Mouse (Mus musculus) spleen, adult 2 months (tissue): ENCODE measurements at regions not wholly inside any gene's neighbourhood (a gene's known extent, or its start where the extent isn't known, plus 50 kb on each side); places are given as distances from the start of the nearest gene placed in this dataset.

Experiments
- DNase-seq, 2 experiments: peaks; one replicate each; pipeline versions ENCODE4 v3.0.0 to v3.0.0-alpha.2; 2012 to 2021; ENCODE audit warnings: low spot score in 2 of 2, low read depth in 1 of 2
- H3K27ac ChIP-seq: fragments of 200-500 bp; 2 replicates; pipeline ENCODE4 v1.5.1; 2012; ENCODE audit warnings: low read length, inconsistent platforms; ENCODE audit not compliant: insufficient read depth
- H3K27me3 ChIP-seq: fragments of 200-500 bp; 2 replicates; pipeline ENCODE4 v1.6.1; 2012; ENCODE audit warnings: mild to moderate bottlenecking, moderate library complexity, low read length, inconsistent platforms; ENCODE audit not compliant: control insufficient read depth, insufficient read depth
- H3K36me3 ChIP-seq: fragments of 200-500 bp; 2 replicates; pipeline ENCODE4 v1.6.1; 2012; ENCODE audit warnings: mild to moderate bottlenecking, low read length, inconsistent platforms; ENCODE audit not compliant: control insufficient read depth, insufficient read depth
- H3K4me1 ChIP-seq: fragments of 200-500 bp; 2 replicates; pipeline ENCODE4 v1.6.1; 2011; ENCODE audit warnings: inconsistent platforms; ENCODE audit not compliant: control insufficient read depth, insufficient read depth, insufficient read length
- H3K4me3 ChIP-seq: fragments of 200-500 bp; 2 replicates; pipeline ENCODE4 v1.5.1; 2011; ENCODE audit warnings: mild to moderate bottlenecking, inconsistent platforms; ENCODE audit not compliant: insufficient read depth, insufficient read length; ENCODE audit errors: extremely low read depth
- CTCF ChIP-seq: fragments of 200-500 bp; IDR thresholded peaks from 2 replicates; pipeline ENCODE4 v1.5.1; 2011; ENCODE audit warnings: mild to moderate bottlenecking, inconsistent platforms; ENCODE audit not compliant: insufficient read depth, insufficient read length, insufficient replicate concordance; ENCODE audit errors: extremely low read depth
- POLR2A ChIP-seq: fragments of 200-500 bp; IDR thresholded peaks from 2 replicates; pipeline ENCODE4 v1.6.1; 2011; ENCODE audit warnings: low read depth, low read length, inconsistent platforms
- WGBS: fragments of 180-500 bp; shearing (Covaris S2); methylation state at CpG from one replicate; pipeline ENCODE4 v1.1.7; 2018; 5-methylcytosine and 5-hydroxymethylcytosine counted together

DNA sequence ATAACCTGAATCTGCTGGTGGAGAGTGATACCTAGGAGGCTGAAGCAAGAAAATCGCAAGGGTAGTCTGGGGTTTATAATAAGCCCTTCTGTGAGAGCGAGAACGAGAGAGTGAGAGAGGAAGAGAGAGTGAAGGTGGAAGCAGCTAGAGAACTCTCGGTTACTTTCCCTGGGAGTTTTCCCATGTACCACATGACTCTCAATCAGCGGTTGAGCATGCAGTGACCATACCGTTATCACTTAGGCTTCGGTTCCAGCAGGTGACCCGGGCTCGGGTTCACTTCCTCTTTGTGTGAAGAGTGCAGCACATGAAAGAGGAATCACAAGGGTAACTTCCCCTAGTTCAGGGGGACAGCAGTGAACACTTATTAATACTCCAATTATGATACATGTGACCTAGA lies 61.2 kb upstream of the Zc3h12c start:
- H3K4me1 ChIP-seq = peaks cover 17% of the 10 kb centered on the region; the same call in 1 of the 2 replicates
- TF ChIP-seq CTCF = no peak
- no peak for TF ChIP-seq POLR2A
- peak; percentile 74 to 82 for DNase-seq
- H3K27ac ChIP-seq = no peak overlapping the region
- H3K36me3 ChIP-seq = no peaks in the 10 kb centered on the region
- WGBS = 6% methylated on average over 9 of the region's 9 CpGs
- H3K27me3 ChIP-seq = no peaks in the 10 kb centered on the region
- H3K4me3 ChIP-seq = no peak overlapping the region

DNA sequence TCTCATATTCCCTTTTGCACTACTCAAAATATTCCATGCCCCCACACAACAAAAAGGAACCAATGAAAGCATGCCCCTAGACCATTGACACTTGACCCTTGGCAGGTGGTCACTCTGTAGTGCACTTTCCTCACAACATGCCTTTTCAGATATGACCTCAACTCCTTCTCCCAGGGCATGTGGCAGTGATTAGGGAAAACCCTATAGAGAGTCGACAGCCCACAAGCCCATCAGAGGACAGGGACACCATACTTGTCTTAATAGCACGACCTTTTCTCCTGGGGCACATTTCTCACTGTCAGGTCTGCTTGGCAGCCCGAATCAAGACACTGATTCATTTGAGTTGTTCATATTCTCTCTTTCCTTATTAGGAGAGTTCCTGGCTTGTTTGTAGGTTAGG lies 57.3 kb upstream of the Zc3h12c start:
- TF ChIP-seq CTCF (no peak), POLR2A (no peak)
- Histone ChIP-seq H3K4me3 (no peak overlapping the region), H3K27me3 (no peaks in the 10 kb centered on the region), H3K27ac (no peak overlapping the region), H3K4me1 (peaks cover 13% of the 10 kb centered on the region; the same call in 1 of the 2 replicates), H3K36me3 (no peaks in the 10 kb centered on the region)
- no peak for DNase-seq
- 77% methylated on average over 3 of the region's 3 CpGs for WGBS

- no peak for DNase-seq
- Histone ChIP-seq H3K4me3 (no peak overlapping the region), H3K27me3 (no peaks in the 10 kb centered on the region), H3K27ac (no peak overlapping the region), H3K4me1 (peaks cover 3% of the 10 kb centered on the region; the same call in 1 of the 2 replicates), H3K36me3 (no peaks in the 10 kb centered on the region)
- TF ChIP-seq POLR2A = no peak
- TF ChIP-seq CTCF = no peak
- 90% methylated on average over 7 of the region's 7 CpGs for WGBS
Measured at GRCm38 (mm10) chr9:52223509-52224113, 55.2 kb upstream of the Zc3h12c start.
